Mouse (Mus musculus) Patski (cell line): ENCODE results near the gene Prpf8. TPM values are rescaled to one million over a fixed set of nuclear protein-coding genes. Genes with fewer than 3 reads are reported as not detected.

Source experiments
- ATAC-seq: fragments of 100-300 bp; one replicate; pipeline ENCODE4 v1.8.0; 2021
- CTCF ChIA-PET: fragments of 350-600 bp; sonication (Branson Sonifier 250); formaldehyde crosslinking; loops from one replicate; lab custom pipeline; 2022; ENCODE audit warnings: inconsistent platforms; lab: Charles Lee
- POLR2A ChIA-PET: fragments of 350-600 bp; sonication (Branson Sonifier 250); formaldehyde crosslinking; loops from one replicate; lab custom pipeline; 2022; ENCODE audit warnings: antibody characterized with exemption, inconsistent platforms; lab: Charles Lee
- DNase-seq: peaks from one replicate; pipeline ENCODE4 v3.0.0-alpha.2; 2011; ENCODE audit warnings: low read depth, low spot score
- H3K27me3 ChIP-seq: fragments of 371-371 bp; one replicate; pipeline ENCODE4 v1.5.1; 2021
- CTCF ChIP-seq: fragments of 100-300 bp; IDR thresholded peaks from one replicate; pipeline ENCODE4 v1.5.1; 2021
- in situ Hi-C: fragments of 300-500 bp; cut with MboI; formaldehyde crosslinking; loops from 3 replicates; pipeline ENCODE4 v1.11.1; 2018; ENCODE audit warnings: low pct_unique_long_range_greater_than_20kb, mixed read lengths
- polyA plus RNA-seq: library from polyadenylated mRNA; unstranded; gene quantifications from one replicate; pipeline ENCODE4 v1.2.3, GENCODE M21; 2021

Prpf8 gene
- polyA plus RNA-seq, 1 experiment from 2014 or later: 132 TPM

DNA sequence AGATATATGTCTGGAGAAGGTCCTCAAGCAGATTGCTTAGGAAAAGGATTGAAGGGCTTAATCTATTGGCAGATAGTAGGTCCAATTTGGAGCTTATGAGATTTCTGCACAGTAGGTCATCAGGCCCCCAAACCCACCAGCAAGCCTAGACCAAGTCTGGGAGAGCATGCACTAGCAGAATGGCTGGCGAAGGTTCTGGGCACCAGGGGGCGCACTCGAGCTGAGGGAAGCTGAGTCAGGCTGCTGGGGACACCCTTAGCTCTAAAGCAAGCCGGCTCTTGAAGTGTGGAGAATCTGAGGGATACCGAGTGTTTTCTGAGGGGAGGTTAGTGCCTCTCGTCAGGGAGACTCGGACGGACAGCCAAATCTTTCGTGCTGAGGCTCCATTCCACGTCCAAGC is 43.7 kb downstream of the Prpf8 start:
- POLR2A ChIA-PET: interaction anchor here (0.7 to 2.5 kb wide), 3 partner anchors 19 to 51 kb away, joined by 3 to 10 read pairs (median 5); no protein-coding TSS in a partner anchor
- CTCF ChIA-PET: interaction anchor here (0.8 to 2.6 kb wide), 12 partner anchors 10 to 126 kb away, joined by 3 to 26 read pairs (median 4); no protein-coding TSS in a partner anchor
- DNase-seq (no peak), ATAC-seq (no peak)
- in situ Hi-C loops: loop anchor here (5.0 kb wide), 1 partner anchor 42 kb away; no protein-coding TSS in a partner anchor
- H3K27me3 ChIP-seq: no peaks in the 10 kb centered on the region
- no peak for TF ChIP-seq CTCF

DNA sequence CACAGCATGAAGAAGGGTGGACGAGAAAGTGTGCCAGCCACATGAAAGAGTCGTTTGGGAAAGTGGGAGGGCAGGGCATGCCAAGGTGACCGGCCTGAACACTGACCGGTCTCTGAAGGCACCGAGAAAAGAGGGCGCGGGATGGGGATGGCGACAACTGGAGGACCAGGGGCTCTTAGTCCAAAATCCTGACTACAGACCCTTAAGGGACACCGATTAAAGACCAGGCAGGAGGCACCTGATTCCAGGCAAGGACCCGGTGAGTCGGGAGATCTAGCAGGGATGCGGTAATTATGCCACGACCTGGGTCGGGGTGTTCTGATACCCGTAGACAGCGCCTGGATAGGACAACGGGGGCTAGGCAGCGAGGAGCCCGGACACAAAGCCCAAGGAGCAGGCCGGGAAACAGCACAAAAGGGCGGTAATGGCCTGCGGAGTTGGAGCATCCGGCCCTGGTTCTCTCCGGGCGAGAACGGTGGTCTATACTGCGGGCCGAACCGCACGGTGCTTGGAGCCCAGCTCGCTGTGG is 44.3 kb downstream of the Prpf8 start:
- DNase-seq (no peak), ATAC-seq (peak; percentile 13)
- ChIA-PET CTCF (interaction anchor here (0.8 to 2.6 kb wide), 12 partner anchors 20 to 127 kb away, joined by 3 to 26 read pairs (median 4); no protein-coding TSS in a partner anchor), POLR2A (interaction anchor here (0.6 to 2.5 kb wide), 6 partner anchors 10 to 132 kb away, joined by 3 to 10 read pairs (median 4); partner anchors contain the start of gene Pitpna)
- in situ Hi-C loops: loop anchor here (5.0 kb wide), 1 partner anchor 41 kb away; no protein-coding TSS in a partner anchor
- no peaks in the 10 kb centered on the region for H3K27me3 ChIP-seq
- no peak for TF ChIP-seq CTCF

DNA sequence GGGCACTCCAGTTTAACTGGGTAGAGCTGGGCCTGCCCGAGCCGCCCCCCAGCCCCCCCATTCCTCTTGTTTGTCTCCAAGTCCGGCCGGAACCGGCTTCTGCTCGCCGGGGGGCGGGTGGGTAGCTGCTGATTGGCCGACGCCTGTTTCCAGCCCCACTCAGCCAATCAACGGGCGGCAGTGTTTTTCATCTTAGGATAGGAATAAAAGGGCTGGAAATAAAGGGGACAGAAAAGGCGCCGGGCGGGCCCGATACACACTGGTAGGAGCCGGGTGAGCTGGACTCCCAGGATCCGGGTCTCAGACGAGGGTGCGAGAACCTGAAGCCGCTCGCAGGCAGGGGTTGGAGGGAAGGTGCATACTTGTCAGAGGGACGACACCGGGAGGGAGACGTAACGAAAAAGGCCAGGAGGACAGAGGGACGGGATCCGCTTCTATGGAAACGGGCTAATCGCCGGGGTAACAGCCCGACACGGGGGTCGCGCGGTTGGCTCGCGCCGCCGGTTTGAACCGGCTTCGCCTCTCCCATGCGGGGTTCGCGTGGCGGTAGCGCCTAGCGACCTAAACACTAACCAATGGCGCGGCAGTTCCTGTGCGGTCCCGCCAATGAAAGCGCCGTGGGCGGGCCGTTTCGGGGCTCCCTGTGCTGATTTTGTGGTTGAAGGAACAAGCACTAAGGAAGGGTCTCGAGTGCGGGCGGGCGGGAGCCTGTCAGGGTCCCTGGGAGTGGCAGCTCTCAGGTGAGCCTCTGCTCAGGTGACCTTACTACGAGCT is 45.0 kb downstream of the Prpf8 start, which contains the start of gene Slc43a2:
Gene Slc43a2 (plus strand): TSS at position 226 of the 774 bp plus-strand sequence.
- ATAC-seq (peak; percentile 78), DNase-seq (peak; percentile 85)
- no peak for TF ChIP-seq CTCF
- no peaks in the 10 kb centered on the region for H3K27me3 ChIP-seq
- in situ Hi-C loops: loop anchor here (5.0 kb wide), 1 partner anchor 41 kb away; no protein-coding TSS in a partner anchor
- POLR2A ChIA-PET: interaction anchor here (0.9 to 2.5 kb wide), 5 partner anchors 9 to 56 kb away, joined by 3 to 10 read pairs (median 4); partner anchors contain the start of gene Pitpna
- CTCF ChIA-PET: interaction anchor here (0.8 to 2.6 kb wide), 4 partner anchors 25 to 46 kb away, joined by 3 to 26 read pairs (median 10); no protein-coding TSS in a partner anchor

DNA sequence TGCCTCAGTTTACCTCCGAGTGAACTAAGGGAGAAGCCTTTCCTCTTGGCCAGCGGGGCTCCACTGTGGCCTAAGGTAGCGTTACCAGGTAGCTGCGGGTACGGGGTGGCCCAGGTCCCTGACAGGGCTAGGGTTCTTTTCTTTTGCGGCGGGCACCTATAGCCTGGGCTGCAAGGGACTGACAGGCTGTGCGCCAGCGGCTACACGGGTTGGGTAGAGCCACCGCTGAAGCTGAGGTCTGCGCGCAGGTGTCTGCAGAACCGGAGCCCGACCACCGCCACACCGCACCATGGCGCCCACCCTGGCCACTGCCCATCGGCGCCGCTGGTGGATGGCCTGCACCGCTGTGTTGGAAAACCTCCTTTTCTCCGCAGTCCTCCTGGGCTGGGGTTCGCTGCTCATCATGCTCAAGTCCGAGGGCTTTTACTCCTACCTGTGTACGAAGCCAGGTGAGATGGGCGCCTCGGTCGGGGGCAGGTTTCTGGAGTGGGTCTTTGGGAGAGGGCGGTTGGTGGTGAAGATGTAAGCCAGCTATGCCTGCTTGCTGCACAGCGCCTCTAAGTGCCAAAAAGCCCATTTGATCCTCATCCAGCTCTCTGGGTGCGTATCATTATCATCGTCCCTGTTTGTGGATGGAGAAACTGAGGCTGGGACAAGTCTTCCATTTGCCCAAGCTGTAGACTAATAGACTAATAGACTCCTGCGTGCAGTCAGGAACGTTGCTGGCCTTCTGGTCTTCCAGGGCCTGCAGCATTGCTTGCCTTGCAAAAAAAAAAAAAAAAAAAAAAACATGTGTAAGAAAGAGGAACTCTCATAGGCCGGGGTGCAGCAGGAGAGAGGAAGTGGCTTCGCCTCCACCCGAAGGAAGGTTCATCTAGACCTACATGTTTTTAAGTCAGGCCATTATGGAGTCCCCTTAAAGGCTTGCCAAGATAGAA is 46.0 kb downstream of the Prpf8 start:
- H3K27me3 ChIP-seq: no peaks in the 10 kb centered on the region
- no peak for ATAC-seq
- DNase-seq: no peak
- in situ Hi-C loops: loop anchor here (5.0 kb wide), 1 partner anchor 40 kb away; no protein-coding TSS in a partner anchor
- TF ChIP-seq CTCF: no peak
- POLR2A ChIA-PET: interaction anchor here (1.8 kb wide), 1 partner anchor 8 kb away, joined by 5 read pairs; no protein-coding TSS in a partner anchor
- CTCF ChIA-PET: no interaction called here

DNA sequence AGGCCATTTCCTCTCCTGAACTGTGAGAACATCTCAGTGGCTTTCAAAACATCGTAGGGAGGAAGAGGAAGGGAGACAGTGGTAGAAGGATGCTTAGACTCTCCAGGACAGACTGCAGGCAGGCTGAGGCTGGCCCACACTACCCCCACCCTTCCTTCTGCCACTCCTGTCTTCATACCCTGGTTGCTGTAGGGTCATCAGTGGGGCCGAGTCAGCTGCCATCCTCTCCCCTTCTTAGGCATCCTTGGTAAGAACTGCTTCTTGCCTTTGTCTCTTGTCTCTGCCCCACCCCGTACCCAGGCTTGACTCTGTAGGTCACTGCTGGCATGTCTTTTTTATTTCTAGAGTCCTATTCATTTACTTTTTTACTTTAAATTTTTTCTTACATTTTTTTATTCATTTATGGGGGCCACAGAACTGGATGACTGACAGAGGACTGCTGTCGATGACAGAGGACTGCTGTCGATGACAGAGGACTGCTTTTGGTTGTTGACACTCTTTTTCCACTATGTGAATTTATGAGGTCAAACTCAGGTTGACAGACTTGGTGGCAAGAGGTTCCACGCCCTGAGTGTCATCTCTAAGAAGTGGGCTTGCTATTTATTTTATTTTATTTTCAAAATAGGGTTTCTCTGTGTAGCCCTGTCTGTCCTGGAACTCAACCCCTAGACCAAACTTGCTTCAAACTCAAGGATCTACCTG is 46.8 kb downstream of the Prpf8 start:
- POLR2A ChIA-PET: no interaction called here
- CTCF ChIA-PET: interaction anchor here (1.2 kb wide), 1 partner anchor 33 kb away, joined by 4 read pairs; no protein-coding TSS in a partner anchor
- TF ChIP-seq CTCF: no peak
- no peak for ATAC-seq
- in situ Hi-C loops: loop anchor here (5.0 kb wide), 1 partner anchor 39 kb away; no protein-coding TSS in a partner anchor
- DNase-seq: no peak
- H3K27me3 ChIP-seq: no peaks in the 10 kb centered on the region

DNA sequence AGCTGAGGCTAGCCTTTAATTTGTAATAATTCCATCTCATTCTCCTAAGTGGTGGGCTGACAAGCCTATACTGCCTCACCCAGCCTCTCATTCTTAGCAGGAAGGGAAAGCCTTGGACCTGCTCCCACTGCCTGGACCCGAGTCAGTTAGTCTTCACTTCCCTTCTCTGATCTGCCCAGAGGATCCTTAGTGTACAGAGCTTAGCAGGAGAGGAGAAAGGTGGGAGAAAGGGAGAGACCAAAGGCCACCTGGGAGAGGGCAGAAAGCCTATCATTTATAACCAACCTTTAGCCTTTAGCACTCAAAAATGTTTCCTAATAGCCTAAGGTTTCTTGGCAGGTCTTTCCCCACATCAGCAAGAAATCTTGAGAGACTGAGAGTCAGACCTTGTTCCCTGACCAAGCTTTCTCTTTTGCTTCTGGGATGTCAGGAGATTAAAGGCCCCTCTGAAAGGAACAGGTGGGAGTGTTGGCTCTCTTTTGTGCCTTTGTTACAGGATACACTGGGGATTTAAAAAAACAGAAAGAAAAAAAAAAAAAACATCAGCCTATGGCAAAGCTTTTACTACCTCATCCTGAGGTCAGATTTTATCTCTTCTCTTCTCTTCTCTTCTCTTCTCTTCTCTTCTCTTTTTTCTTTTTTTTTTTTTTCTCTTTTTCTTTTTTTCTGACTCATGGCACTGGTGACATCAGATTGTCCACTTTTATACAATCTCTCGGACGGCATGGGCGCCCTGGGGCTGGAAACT is 47.8 kb downstream of the Prpf8 start:
- in situ Hi-C loops: loop anchor here (5.0 kb wide), 1 partner anchor 38 kb away; no protein-coding TSS in a partner anchor
- DNase-seq (no peak), ATAC-seq (no peak)
- CTCF ChIA-PET: interaction anchor here (1.2 kb wide), 1 partner anchor 32 kb away, joined by 4 read pairs; no protein-coding TSS in a partner anchor
- TF ChIP-seq CTCF: no peak
- no peaks in the 10 kb centered on the region for H3K27me3 ChIP-seq
- POLR2A ChIA-PET: no interaction called here

DNA sequence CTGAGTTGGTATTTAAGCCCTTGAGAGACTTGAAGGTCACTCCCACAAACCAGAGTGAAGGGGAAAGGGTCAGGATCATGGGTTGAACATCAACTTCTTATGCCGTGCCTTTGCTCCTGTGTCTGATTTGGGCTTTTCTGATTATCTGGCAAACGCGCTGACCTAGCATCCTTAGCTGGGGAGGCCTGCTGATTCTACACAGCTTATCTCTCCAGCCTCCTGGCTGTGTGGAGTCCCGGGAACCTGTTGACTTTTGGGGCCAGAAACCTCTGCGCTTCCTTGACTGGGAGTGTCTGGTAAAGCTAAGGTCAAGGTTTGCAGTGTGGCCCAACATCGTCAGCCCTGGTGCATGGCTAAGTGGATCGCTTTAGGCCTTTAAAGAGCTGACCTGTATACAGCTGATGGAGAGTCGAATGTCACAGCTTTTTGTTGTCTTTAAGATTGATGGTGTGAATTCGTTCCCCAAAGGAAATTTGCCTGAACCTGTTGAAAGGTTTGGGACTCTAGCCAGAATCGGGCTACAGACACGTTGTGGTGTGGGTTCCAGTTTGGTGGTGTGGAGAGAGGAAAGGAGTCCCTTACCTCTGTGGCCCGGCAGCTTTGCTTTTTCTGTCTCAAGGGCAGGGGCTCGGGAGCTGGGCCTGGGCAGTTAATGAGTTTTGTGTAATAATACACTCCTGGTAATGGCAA is 48.6 kb downstream of the Prpf8 start:
- no peak for TF ChIP-seq CTCF
- no peaks in the 10 kb centered on the region for H3K27me3 ChIP-seq
- DNase-seq: no peak
- CTCF ChIA-PET: no interaction called here
- in situ Hi-C loops: no loop called here
- ATAC-seq: no peak
- POLR2A ChIA-PET: interaction anchor here (0.9 kb wide), 1 partner anchor 23 kb away, joined by 3 read pairs; no protein-coding TSS in a partner anchor
